Mouse (Mus musculus) neural tube, embryonic 15.5 days (tissue): Measurements from ENCODE around the gene Cadm2. TPM values are rescaled to one million over a fixed set of nuclear protein-coding genes. Genes with fewer than 3 reads are reported as not detected.

Experiments
- ATAC-seq: fragments of 200-750 bp; cut with Nextera tagmentation; 2 replicates; pipeline ENCODE4 v1.8.0; 2017; ENCODE audit warnings: mild to moderate bottlenecking, moderate TSS enrichment, moderate library complexity; ENCODE audit not compliant: low FRiP score
- H3K27ac ChIP-seq: fragments of 300-500 bp; sonication (generic); replicated peaks from 2 replicates; pipeline ENCODE4 v1.5.1; 2015; ENCODE audit warnings: mild to moderate bottlenecking, inconsistent platforms
- H3K27me3 ChIP-seq: fragments of 300-500 bp; sonication (generic); replicated peaks from 2 replicates; pipeline ENCODE4 v1.6.1; 2015; ENCODE audit warnings: inconsistent platforms
- H3K36me3 ChIP-seq: fragments of 300-500 bp; sonication (generic); 2 replicates; pipeline ENCODE4 v1.6.1; 2015; ENCODE audit warnings: inconsistent platforms
- H3K4me1 ChIP-seq: fragments of 300-500 bp; sonication (generic); 2 replicates; pipeline ENCODE4 v1.6.1; 2015; ENCODE audit warnings: inconsistent platforms
- H3K4me2 ChIP-seq: fragments of 300-500 bp; sonication (generic); 2 replicates; pipeline ENCODE4 v1.6.1; 2015; ENCODE audit warnings: inconsistent platforms, mild to moderate bottlenecking, moderate library complexity
- H3K4me3 ChIP-seq: fragments of 300-500 bp; sonication (generic); replicated peaks from 2 replicates; pipeline ENCODE4 v1.5.1; 2015; ENCODE audit warnings: mild to moderate bottlenecking, inconsistent platforms
- H3K9ac ChIP-seq: fragments of 300-500 bp; sonication (generic); replicated peaks from 2 replicates; pipeline ENCODE4 v1.6.1; 2015; ENCODE audit warnings: mild to moderate bottlenecking, inconsistent platforms
- H3K9me3 ChIP-seq: fragments of 300-500 bp; sonication (generic); replicated peaks from 2 replicates; pipeline ENCODE4 v1.6.1; 2016; ENCODE audit warnings: inconsistent platforms
- WGBS: fragments of 180-500 bp; shearing (Covaris S2); methylation state at CpG from one replicate; pipeline ENCODE4 v1.1.7; 2015; ENCODE audit warnings: mixed read lengths; 5-methylcytosine and 5-hydroxymethylcytosine counted together
- polyA plus RNA-seq: library from polyadenylated mRNA; unstranded; fragments of >200 nt; fragmentation: Nextera tagmentation; extraction: Ambion mirVana; gene quantifications from 2 replicates; pipeline ENCODE4 v1.2.1, GENCODE M21; 2015

Cadm2 gene
- polyA plus RNA-seq, 1 experiment from 2014 or later = 64.9 TPM

DNA sequence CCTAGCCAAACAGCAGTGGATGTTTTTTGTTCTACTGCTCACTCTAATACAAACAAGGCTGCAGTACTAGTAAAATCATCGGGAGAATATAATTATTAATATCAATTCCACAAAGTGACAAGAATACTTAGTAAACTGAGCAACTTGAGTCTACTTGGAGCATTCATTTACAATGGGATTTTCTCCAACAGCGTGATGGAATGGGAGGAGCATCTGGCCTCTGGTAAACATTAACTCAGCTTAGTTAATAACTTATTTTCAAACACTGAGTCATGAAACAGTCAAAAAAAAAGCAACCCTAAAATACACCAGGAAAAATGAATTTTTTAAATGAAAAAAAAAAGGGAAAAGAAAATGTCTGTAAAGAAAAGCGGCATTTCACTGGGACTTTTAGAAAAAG, 12.2 kb downstream of the Cadm2 start:
- H3K9ac ChIP-seq = no peak overlapping the region
- ATAC-seq = no peak
- no peak overlapping the region for H3K4me2 ChIP-seq
- H3K27ac ChIP-seq = no peak overlapping the region
- WGBS = 79% methylated on average over 3 of the region's 3 CpGs
- no peaks in the 10 kb centered on the region for H3K27me3 ChIP-seq
- no peak overlapping the region for H3K4me3 ChIP-seq
- no peaks in the 10 kb centered on the region for H3K9me3 ChIP-seq
- peaks cover 16% of the 10 kb centered on the region for H3K4me1 ChIP-seq
- no peaks in the 10 kb centered on the region for H3K36me3 ChIP-seq

DNA sequence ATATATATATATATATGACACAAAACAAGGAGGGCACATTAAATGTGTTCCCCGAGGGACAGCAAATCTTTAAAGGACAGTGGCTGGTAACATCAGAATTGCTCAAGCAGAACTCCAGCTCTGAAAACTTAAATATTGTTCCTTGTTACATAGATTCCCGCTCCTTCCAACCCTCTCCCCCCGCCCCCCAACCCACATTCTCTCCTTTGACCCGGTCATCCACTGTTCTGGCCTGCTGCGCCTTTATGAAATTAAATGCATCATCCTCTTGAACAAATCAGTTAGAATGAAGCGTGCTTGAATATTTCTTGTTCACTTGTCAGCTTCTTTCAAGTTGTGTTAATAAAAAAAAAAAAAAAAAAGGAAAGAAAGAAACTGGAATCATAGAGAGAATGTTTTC, 15.0 kb downstream of the Cadm2 start:
- H3K27me3 ChIP-seq = no peaks in the 10 kb centered on the region
- 64% methylated on average over 6 of the region's 6 CpGs for WGBS
- ATAC-seq = no peak

DNA sequence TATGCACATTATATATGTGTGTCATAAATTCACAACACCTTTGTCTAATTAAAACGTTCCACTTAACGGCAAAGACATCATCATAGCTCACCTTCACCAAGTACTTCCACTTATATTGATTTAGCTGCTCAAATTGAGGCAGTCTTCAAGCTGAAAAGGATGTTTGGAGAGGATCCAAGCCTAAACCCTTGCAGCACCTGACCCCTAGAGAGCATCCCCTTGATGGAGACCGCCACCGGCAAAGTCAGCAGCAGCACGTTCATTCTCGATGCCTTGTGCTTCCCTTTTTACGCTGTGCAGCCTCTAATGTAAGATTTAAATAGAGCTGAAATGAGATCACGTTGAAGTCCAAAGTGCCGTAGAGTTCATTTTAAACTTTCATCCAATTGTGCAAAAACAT, 20.7 kb downstream of the Cadm2 start:
- Histone ChIP-seq H3K9me3 (no peaks in the 10 kb centered on the region), H3K4me3 (no peak overlapping the region), H3K27me3 (no peaks in the 10 kb centered on the region), H3K36me3 (no peaks in the 10 kb centered on the region), H3K9ac (no peak overlapping the region), H3K27ac (no peak overlapping the region), H3K4me2 (no peak overlapping the region; the same call in 1 of the 2 replicates), H3K4me1 (0 out of 2 replicates have a peak, but pooled peaks cover 4% of the 10 kb centered on the region)
- no peak for ATAC-seq
- WGBS = 46% methylated on average over 9 of the region's 9 CpGs

More for the DNA sequence above, 15.0 kb downstream of the Cadm2 start:
- Histone ChIP-seq H3K4me1 (peaks cover 7% of the 10 kb centered on the region), H3K9me3 (no peaks in the 10 kb centered on the region), H3K4me3 (no peak overlapping the region), H3K27ac (no peak overlapping the region), H3K9ac (no peak overlapping the region), H3K4me2 (no peak overlapping the region), H3K36me3 (no peaks in the 10 kb centered on the region)

DNA sequence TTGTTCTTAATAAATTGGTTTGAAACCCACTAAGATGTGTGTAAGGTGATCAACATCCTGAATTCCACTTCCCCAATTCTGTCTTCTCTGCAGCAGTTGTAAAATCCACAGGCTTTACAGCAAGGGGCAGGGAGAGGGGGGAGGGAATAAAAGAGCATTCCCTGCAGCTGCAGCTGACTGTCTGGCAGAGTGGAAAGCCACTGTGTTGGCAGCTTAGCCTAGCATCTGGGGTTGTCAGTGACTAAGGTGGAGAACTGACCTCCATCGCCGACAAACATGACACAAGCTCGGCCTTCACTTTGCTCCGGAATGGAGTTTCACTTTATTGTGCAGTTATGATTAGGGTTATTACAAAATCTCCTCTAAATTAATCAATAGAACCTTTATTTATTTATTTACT, 21.9 kb downstream of the Cadm2 start:
- WGBS = 51% methylated on average over 4 of the region's 4 CpGs
- 0 out of 2 replicates have a peak, but pooled peaks cover 4% of the 10 kb centered on the region for H3K4me1 ChIP-seq
- no peaks in the 10 kb centered on the region for H3K9me3 ChIP-seq
- no peaks in the 10 kb centered on the region for H3K27me3 ChIP-seq
- no peaks in the 10 kb centered on the region for H3K36me3 ChIP-seq
- no peak overlapping the region for H3K9ac ChIP-seq
- H3K4me3 ChIP-seq = no peak overlapping the region
- ATAC-seq = no peak; the same call in 1 of the 2 replicates
- H3K4me2 ChIP-seq = no peak overlapping the region
- H3K27ac ChIP-seq = no peak overlapping the region; the same call in 1 of the 2 replicates

DNA sequence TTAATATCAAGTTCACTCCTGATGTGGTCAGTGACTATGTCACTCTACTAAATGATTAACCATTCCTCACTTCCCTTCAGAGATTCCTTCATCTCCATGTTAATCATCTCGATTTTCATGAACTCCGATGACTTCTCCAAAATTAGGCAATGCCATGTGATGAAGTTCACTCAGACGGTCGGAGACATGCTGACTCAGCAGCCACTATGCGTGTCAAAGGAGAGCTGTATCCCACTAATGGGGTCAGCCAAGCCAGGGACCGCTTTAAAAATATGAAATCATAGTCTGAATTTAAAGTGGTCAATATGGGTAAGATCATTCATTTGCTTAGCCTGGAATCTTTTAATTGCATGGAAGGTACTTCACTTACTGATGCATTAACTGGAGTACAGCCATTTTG, 29.7 kb downstream of the Cadm2 start:
- no peak for ATAC-seq
- no peaks in the 10 kb centered on the region for H3K36me3 ChIP-seq
- H3K27ac ChIP-seq = no peak overlapping the region
- H3K27me3 ChIP-seq = no peaks in the 10 kb centered on the region
- no peak overlapping the region for H3K9ac ChIP-seq
- H3K9me3 ChIP-seq = no peaks in the 10 kb centered on the region
- no peaks in the 10 kb centered on the region for H3K4me1 ChIP-seq
- no peak overlapping the region for H3K4me3 ChIP-seq
- WGBS = 84% methylated on average over 6 of the region's 6 CpGs
- no peak overlapping the region for H3K4me2 ChIP-seq

DNA sequence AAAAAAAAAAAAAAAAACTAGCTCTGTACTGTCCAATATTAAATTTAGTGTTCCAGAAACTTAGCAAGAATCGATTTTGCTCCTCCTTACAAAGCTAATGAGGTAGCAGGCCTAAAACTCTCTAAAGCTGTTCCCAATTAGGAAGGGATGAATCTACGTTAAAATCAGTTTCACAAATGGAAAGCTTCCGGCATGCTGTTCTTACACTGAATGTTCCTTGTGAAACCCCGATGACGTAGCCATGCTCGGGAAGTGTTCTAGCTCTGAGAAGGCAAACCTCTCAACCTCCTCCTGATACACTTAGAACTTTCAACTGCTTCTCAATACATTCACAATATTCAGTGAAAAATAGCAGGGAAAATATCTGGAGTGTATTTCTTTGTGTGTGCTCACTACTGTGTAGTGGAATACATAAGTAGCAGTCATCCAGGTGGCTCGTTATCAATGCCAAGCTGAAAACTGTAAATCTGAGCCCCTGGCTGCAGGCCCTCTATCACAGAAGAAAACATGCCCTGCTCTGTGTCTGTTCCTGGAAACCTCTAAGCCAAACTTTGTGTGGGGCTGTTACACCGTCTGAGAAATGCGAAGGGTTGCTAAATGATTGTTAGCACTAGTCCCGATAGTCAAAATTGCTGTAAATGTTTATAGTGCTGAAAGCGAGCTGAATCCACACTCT, 41.7 kb downstream of the Cadm2 start:
- Histone ChIP-seq H3K9ac (no peak overlapping the region), H3K27me3 (no peaks in the 10 kb centered on the region), H3K27ac (no peak overlapping the region), H3K4me1 (no peaks in the 10 kb centered on the region), H3K9me3 (no peaks in the 10 kb centered on the region), H3K4me3 (no peak overlapping the region), H3K36me3 (no peaks in the 10 kb centered on the region), H3K4me2 (no peak overlapping the region)
- no peak for ATAC-seq
- WGBS = 80% methylated on average over 11 of the region's 11 CpGs

DNA sequence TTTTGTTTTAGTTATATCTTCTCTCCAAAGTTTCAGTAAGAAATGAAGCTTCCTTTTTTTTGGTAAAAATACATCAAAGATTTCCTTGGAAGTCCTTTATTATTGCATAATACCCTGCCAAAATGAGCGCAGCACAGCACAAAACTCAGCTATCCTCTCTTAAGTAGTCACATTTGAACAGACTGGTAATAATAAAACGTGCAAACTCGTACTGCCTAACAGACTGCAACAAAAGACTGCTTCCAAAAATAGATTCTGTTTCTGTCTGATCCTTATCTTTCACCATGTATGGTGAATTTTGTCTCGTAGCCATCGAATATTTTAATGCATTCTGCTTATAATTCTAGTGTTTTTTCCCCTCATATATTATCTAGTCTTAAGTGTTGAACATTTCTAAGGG, 45.2 kb downstream of the Cadm2 start:
- no peak overlapping the region for H3K27ac ChIP-seq
- H3K9ac ChIP-seq = no peak overlapping the region
- H3K4me1 ChIP-seq = no peaks in the 10 kb centered on the region
- no peaks in the 10 kb centered on the region for H3K36me3 ChIP-seq
- no peak overlapping the region for H3K4me2 ChIP-seq
- no peak overlapping the region for H3K4me3 ChIP-seq
- WGBS = 65% methylated on average over 5 of the region's 5 CpGs
- no peaks in the 10 kb centered on the region for H3K27me3 ChIP-seq
- H3K9me3 ChIP-seq = no peaks in the 10 kb centered on the region
- ATAC-seq = no peak

DNA sequence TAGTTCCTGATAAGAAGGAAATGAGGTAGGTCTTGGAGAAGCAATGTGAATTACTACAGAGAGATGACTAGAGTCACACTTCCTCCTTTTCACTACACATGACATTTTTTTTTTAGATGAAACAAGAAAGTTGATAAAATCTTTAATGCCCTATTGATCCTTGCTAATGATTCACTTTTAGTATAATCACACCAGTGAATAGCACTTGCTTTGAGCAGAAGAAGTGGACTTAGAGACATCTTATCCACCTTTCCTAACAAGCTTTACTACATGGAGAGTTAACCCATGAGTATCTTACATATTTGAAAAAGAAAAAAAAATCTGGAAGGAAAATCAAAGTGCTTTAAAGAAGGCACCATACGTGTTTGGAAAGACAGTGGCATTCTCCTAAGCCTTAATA, 93.7 kb downstream of the Cadm2 start:
- Histone ChIP-seq H3K9me3 (no peaks in the 10 kb centered on the region), H3K9ac (no peak overlapping the region), H3K4me1 (no peaks in the 10 kb centered on the region), H3K36me3 (no peaks in the 10 kb centered on the region), H3K4me2 (no peak overlapping the region), H3K27ac (no peak overlapping the region), H3K4me3 (no peak overlapping the region), H3K27me3 (no peaks in the 10 kb centered on the region)
- ATAC-seq = no peak
- 89% methylated on average over 1 of the region's 1 CpGs for WGBS

DNA sequence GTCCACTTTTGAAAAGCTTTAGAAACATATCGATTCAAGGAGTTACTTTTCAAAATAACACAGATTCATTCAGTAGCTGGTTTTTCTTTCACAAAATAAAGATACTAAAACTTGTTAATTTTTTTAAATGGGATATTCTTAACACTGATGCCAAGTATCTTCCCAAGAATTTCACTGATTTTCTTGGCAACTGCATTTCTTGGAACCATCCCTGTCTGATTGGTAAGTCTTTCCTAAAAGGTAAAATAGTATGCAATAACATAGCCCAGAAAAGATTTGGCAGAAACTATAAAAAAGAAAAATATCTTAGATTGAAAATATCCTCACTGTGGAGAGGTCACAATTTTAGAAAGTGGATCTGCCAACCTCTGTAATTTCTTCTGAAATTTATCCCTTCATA, 95.8 kb downstream of the Cadm2 start:
- H3K4me3 ChIP-seq = no peak overlapping the region
- H3K4me1 ChIP-seq = no peaks in the 10 kb centered on the region
- no peaks in the 10 kb centered on the region for H3K27me3 ChIP-seq
- ATAC-seq = no peak
- no peak overlapping the region for H3K4me2 ChIP-seq
- WGBS = 88% methylated on average over 1 of the region's 1 CpGs
- H3K9me3 ChIP-seq = no peaks in the 10 kb centered on the region
- no peak overlapping the region for H3K27ac ChIP-seq
- H3K36me3 ChIP-seq = 0 out of 2 replicates have a peak, but pooled peaks cover 3% of the 10 kb centered on the region
- no peak overlapping the region for H3K9ac ChIP-seq

DNA sequence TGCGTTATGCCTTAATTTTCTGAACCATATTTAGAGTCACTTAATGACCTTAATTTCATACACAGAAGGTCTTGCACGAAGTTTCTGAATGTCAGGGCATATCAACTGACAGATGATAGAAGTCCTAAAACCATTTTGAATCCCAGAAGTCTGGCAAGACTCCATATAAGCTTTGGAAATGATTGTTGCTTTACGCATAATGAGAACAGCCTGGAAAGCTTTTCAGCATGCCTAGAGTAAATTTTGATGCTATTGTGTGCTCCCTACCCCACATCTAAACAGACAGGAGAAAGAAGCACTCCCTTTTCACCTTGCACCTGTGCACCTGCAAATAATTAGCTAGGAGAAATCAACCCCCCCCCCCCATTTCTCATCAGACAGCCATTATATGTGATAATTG, 102.4 kb downstream of the Cadm2 start:
- Histone ChIP-seq H3K27ac (no peak overlapping the region), H3K9ac (no peak overlapping the region), H3K4me2 (no peak overlapping the region), H3K27me3 (no peaks in the 10 kb centered on the region), H3K9me3 (no peaks in the 10 kb centered on the region), H3K36me3 (0 out of 2 replicates have a peak, but pooled peaks cover 3% of the 10 kb centered on the region), H3K4me1 (no peaks in the 10 kb centered on the region), H3K4me3 (no peak overlapping the region)
- 75% methylated on average over 3 of the region's 3 CpGs for WGBS
- ATAC-seq = no peak

DNA sequence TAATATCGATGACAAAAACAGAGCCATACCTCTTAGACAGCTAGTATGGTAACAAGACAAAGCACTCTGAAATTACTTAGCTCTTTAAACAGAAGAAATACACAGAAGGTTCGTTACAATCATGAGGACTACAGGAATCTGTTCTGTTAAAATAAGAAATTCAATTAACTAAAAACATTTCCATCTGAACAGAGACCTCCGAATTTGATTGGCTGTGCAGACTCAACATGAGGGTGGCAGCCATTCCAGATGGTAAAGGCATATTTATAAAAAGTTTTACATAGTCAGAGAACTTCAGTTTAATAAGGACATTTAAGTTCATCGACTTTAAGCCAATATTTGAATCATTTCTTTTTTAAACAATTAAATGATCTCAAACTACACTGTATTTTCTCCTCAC, 105.2 kb downstream of the Cadm2 start:
- H3K27me3 ChIP-seq = no peaks in the 10 kb centered on the region
- H3K4me2 ChIP-seq = no peak overlapping the region
- H3K27ac ChIP-seq = no peak overlapping the region
- ATAC-seq = no peak
- no peaks in the 10 kb centered on the region for H3K9me3 ChIP-seq
- no peak overlapping the region for H3K4me3 ChIP-seq
- no peak overlapping the region for H3K9ac ChIP-seq
- no peaks in the 10 kb centered on the region for H3K36me3 ChIP-seq
- 86% methylated on average over 4 of the region's 4 CpGs for WGBS
- H3K4me1 ChIP-seq = no peaks in the 10 kb centered on the region

DNA sequence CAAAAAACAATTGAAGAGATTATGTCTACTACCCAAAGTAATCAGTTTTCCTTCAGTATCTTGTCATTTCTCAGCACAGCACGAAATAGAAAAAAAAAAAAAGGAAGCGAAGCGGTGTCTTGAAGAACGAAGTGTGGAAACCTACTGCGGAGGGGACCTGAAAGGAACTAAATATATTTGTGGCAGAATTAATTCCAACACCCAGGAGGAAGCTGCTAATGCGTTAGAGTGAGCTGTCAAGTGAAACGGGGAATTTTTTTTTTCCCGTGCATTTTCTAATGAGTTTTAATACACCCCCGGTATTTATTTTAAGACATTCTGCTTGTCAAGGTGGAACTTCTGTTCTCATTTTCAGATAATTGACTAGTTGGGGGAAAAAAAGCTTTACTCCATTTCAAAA, 111.6 kb downstream of the Cadm2 start:
- no peak for ATAC-seq
- no peak overlapping the region for H3K27ac ChIP-seq
- H3K4me1 ChIP-seq = no peaks in the 10 kb centered on the region
- H3K9me3 ChIP-seq = no peaks in the 10 kb centered on the region
- 67% methylated on average over 9 of the region's 9 CpGs for WGBS
- no peaks in the 10 kb centered on the region for H3K36me3 ChIP-seq
- no peak overlapping the region for H3K4me2 ChIP-seq
- no peak overlapping the region for H3K9ac ChIP-seq
- H3K4me3 ChIP-seq = no peak overlapping the region
- no peaks in the 10 kb centered on the region for H3K27me3 ChIP-seq
